Mouse (Mus musculus) cerebellum, adult 18-20 months (tissue): ENCODE data around the gene Rnf141.

ENCODE experiments used
- DNase-seq, 2 experiments: peaks; one replicate each; pipeline ENCODE4 v3.0.0; 2021

The Rnf141 gene

DNA sequence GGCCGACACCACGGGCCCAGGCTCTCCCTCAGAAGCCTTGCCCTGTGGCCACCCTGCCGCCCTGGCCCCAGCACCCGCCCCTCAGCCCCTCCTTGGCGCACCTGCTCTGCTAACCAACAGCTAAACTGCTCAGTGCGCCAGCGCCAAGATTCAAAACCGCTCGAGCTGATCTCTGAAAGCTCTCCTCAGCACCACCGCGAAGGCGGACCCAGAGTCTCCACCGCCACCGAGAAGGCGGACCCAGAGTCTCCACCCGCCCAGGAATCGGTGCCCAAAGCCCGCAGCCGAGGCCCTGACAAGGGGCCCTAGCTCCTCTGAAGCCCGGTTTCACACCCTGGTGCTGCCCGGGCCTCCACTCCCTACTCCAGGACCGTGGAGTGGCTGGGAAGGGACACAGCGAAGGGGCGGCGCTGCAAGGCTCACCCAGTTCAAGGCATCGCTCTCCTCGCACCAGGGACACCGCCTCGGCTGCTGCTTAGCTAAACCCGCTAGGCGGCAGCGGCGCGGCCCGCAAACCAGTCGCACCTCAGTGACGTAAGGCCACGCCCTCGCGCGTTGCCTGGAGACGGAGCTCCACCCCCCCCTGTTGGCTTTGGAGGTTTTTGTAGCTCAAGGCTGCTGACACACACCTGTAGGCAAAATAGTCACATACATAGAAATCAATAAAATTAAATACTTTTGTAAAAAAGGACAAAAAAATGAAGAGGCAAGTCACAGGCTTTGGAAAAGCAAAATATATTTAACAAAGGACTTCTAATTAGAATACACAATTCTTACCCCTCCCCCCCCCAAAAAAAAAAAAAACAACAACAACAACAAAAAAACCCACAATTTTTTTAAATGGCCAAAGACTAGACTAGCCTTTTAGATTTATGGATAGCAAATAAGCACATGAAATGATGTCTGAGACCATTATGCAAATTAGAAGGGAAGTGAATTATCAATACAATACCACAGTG lies at the start of gene Rnf141:
TSS of gene Rnf141 (minus strand) at position 542 of the 959 bp plus-strand sequence.
- DNase-seq, result peak; percentile 92 to 95

DNA sequence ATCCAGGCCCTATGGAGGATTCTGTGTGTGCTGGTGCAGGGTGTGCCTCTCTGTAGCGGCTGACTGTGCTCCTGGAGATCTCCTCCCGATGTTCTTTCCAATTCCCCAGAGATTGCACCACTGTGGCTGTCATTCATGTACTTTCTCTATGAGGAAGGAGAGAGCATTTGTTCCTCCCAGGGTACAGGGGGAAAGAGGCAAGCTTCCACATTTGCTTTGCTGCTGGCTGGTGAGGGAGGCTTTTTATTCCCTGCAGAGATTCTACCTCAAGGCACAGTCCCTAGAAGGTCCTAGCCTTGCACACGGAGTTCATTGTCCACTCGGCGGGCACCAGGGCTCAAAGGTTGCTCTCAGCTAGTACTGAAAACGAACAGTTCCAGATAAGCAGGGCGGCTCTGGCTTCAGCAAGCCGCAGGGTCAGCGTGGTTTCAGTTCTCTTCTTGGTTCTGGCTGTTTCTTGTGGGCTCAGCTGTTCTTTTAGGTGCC lies 47.3 kb upstream of the Rnf141 start:
- no peak for DNase-seq

GRCm38 (mm10) chr7:110881746-110882333 lies 37.6 kb upstream of the Rnf141 start:
- DNase-seq, result no peak

GRCm38 (mm10) chr7:110878028-110878427 lies 33.8 kb upstream of the Rnf141 start:
- DNase-seq, result no peak

- DNase-seq, result no peak
Measured at GRCm38 (mm10) chr7:110876965-110877364, 32.7 kb upstream of the Rnf141 start.

DNA sequence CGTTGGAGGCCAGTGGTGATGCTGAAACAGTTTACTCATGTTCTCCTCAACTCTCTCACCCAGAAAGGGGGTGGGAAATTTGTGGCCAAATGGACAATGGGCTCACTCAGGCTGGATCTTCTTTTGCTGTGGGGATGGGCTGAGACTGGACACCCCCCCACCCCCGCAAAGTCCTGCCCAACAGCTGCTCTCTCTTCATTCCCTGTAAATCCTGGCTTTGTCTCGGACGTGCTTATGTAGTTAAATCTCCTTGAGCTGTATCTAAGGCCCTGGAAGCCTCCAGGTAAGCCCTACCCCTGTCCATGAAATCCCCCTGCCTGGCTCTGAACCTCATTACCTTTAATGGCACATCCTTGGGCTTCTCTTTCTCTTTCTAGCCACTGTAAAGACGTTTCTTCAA lies 24.6 kb upstream of the Rnf141 start:
- DNase-seq, result no peak

DNA sequence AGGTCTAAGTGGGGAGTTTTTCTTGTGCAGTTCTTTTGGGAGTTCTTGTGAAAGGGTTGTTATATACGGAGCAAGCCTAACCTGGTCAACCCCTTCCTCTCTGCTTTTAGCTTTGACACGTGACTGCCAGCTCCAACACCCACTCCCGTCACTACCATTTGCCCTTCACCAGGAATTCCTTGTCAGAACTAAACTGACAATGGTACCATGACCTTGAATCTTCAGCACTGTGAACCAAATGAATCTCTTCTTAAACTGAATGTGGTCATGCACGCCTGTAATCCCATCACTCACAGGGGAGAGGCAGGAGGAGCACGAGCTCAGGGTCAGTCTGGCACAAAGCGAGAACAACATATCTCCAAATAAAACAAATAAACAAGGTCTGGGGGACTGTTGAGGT lies 22.9 kb upstream of the Rnf141 start:
- DNase-seq, result no peak

GRCm38 (mm10) chr7:110866021-110866420 lies 21.8 kb upstream of the Rnf141 start:
- no peak for DNase-seq

GRCm38 (mm10) chr7:110865570-110865969 lies 21.3 kb upstream of the Rnf141 start:
- DNase-seq, result no peak

- DNase-seq, result no peak
Measured at GRCm38 (mm10) chr7:110865038-110865437, 20.8 kb upstream of the Rnf141 start.

- no peak for DNase-seq
Measured at GRCm38 (mm10) chr7:110862751-110863289, 18.6 kb upstream of the Rnf141 start, which contains the start of gene Lyve1. Gene Lyve1 (minus strand): TSS chr7:110863239.

DNA sequence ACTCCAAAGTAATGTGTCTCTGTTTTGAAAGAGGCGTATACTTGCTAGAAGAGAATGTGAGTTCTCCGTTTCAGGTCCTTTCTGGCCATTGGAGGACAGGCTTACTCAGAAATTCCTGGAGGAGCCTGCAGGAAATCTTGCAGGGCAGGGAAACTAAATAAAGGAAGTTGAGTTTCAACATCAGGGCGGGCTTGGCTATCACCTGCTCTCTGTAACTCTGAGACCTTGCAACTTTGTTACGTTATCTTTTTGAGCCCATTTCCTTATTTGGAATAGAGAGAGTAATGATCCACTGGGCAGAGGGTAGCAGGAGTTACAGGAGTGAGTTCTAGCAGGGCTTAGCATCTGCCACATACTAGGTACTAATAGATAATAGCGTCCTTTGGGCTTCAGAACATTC lies 15.9 kb upstream of the Rnf141 start:
- no peak for DNase-seq

GRCm38 (mm10) chr7:110855604-110856003 lies 11.3 kb upstream of the Rnf141 start:
- DNase-seq, result no peak

DNA sequence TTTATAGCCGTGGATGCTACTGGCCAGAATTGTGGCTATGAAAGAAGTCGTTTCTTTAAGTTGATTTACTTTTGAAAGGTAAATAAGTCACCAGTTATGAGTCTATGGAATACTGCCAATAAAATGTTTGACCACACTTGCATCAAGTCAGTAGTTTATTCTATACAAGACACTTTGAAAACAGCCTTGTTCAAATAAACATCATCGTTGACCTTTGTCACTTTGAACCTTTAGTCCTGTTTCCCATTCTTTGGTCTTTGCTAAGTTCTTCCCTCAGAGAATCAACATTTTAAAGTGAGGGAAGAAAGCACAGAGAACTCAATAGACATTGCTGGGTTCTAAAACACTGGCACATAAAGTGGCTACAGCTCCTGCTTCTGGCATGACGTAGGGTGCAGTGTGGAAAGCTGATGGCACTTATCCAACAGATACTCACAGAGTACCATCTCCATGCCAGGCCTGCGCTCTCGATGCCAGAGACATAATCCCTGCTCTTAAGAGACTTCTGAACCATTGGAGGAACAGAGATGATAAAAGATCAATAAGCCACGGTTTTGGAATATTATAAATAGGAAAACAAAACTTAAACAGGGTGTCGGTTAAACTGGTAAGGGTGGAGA lies 10.8 kb upstream of the Rnf141 start:
- no peak for DNase-seq

DNA sequence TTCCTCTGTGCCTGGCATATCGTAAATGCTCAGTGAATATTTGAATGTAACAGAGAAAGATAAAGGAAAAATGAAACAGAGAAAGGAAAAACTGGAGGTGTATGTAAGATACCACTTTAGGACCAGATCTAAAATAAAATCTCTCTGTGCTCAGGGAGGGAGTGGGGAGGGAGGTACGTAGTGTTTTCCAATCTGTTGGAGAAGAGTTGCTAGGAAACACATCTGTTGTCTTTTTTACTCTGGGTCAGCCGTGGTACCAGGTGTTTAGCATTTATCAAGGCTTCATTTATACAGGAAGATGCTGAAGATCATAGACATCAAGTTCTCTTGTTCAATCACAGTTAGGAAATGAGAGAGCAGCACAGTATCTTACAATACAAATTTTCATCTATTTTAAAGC lies 10.3 kb upstream of the Rnf141 start:
- DNase-seq, result no peak

DNA sequence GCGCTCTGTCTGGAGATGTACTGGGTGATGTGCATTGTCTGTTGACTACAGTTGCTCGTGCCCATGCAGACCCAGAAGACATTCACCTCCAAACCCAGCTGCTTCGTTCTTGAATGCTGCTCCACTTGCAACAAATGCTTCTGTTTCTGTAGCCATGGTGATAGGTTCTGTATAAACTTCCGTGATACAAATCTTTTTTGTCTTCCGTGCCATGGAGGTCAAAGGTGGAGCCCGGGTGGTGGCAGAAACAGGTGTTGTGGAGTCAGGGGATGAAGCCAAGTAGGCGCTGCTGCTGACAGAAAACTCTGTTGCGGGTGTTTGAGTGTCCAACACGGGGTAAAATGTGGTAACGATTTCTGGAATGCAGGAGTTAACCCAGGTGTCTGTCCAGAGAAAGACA lies 9.4 kb upstream of the Rnf141 start:
- DNase-seq, result no peak

DNA sequence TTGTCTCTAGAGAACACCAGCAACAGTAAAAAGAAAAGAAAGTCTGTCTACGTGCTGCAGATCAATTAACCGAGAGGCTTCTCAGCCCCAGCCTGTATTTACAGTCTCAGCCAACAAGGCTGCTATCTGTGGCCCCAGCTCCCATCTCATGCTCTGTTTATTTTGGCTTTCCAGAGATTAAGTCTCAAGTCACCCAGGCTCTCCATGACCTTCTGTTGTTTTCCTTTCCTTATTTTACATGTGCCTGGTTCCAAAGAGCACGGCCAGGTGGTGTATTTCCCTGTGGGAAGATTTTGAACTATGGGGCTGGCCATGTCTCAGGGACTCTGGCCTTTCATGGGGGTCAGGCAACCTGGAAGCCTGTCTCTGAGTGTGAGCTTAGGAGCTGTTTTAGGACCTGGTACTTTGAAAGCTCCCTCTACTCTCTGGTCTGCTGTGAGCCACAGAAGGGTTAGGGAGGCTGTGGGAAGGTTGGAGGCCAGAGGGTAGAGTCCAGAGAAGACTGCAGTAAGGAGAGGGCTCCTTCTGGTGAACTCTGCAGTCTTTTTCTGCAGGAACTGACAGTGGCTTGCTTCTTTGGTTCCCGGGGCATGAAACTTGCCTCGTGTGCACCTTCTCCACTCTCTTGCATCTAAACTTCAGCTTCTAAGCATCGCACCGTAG lies 7.4 kb upstream of the Rnf141 start:
- DNase-seq, result no peak

GRCm38 (mm10) chr7:110848371-110848770 lies 4.1 kb upstream of the Rnf141 start:
- DNase-seq, result no peak

GRCm38 (mm10) chr7:110847321-110847720 lies 3.1 kb upstream of the Rnf141 start:
- no peak for DNase-seq

GRCm38 (mm10) chr7:110840332-110840731 lies 3.9 kb downstream of the Rnf141 start:
- DNase-seq, result no peak

- DNase-seq, result no peak
Measured at GRCm38 (mm10) chr7:110834522-110834921, 9.7 kb downstream of the Rnf141 start.

DNA sequence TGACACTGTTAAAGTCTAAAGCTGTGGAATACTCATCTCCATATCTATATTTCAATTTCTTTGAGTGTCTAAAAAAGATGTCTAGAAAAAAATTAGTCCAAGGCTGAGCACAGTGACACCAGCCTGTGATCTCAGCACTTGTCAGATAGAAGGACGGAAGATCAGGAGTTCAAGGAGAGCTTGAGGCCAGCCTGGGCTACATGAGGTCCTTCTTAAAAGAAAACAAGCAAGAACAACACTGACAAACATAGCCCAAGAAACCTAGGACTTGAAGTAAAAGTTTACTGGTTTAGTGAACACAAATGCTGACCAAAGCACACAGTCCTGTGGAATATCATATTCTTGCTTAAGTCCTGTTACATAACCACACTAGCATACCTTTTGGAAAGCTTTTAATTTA lies 10.2 kb downstream of the Rnf141 start:
- DNase-seq, result no peak

GRCm38 (mm10) chr7:110833024-110833423 lies 11.2 kb downstream of the Rnf141 start:
- no peak for DNase-seq
